Mouse (Mus musculus) adrenal gland, postnatal 4 days (tissue): ENCODE data around the gene Clint1. TPM values are rescaled to one million over a fixed set of nuclear protein-coding genes. Genes with fewer than 3 reads are reported as not detected.
A peak's percentile ranks its signal among the peaks of the same experiment; 100 is the strongest.

Experiments used
- DNase-seq, 2 experiments: peaks; one replicate each; pipeline ENCODE4 v3.0.0; 2021 to 2022; ENCODE audit warnings: low spot score in 2 of 2, mixed read lengths in 2 of 2
- total RNA-seq, 2 experiments: library from RNA; stranded (reverse); gene quantifications; 2 replicates each; pipeline ENCODE4 v1.2.3; 2021

The Clint1 gene
- total RNA-seq, 2 experiments from 2014 or later = 87.3 to 98.2 TPM

DNA sequence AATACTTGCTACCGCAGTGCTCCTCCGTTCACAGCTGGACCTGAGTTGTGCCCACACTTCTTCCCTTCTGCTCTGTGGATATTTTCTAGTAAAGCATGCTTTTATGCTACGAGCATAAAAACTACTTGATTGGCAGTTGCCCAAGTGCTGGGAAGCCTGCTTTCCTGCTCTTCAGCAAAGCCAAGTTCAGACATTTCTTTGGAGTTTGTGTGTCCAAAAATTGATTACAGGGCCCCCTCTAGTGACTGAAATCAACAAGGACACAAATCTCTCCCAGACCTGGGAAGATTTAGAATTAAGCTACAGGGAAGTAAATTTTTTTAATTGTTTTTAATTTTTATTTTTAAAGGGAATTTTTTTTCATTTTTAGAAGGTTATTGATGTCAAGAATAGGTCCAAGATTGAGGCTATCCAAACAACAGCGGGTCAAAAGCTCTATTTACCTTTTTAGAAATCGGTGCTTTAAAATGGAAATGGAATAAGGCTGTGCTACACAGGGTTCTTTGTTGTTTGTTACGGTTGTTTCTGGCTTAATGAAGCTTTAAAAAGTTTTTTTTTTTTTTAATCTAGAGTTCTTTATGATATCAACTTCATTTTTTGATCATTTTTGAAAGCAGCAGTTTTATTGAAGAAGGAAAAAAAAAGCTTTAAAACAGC, 29.3 kb downstream of the Clint1 start:
- peak in 1 of 2 experiments; percentile 10 for DNase-seq

DNA sequence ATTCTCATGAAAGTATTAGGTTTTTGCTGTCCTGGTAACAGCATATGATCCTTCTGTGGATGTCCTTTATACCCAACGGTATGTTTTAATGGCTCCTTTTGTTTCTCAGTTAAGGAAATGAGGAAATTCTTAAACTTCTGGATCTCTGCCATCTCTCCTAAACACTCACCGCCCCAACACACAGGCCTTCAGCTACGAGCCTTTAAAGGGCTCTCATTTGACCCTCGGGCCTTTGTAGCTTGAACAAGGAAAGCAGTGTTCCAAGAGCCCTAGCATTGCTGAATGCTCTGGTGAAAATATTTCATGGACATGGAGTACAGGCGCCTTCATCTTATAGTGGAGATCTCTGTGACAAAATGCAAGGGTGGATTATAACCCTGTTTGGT, 29.8 kb downstream of the Clint1 start:
- no peak for DNase-seq

- DNase-seq = no peak
Measured at GRCm38 (mm10) chr11:45883270-45883931, 31.6 kb downstream of the Clint1 start.

DNA sequence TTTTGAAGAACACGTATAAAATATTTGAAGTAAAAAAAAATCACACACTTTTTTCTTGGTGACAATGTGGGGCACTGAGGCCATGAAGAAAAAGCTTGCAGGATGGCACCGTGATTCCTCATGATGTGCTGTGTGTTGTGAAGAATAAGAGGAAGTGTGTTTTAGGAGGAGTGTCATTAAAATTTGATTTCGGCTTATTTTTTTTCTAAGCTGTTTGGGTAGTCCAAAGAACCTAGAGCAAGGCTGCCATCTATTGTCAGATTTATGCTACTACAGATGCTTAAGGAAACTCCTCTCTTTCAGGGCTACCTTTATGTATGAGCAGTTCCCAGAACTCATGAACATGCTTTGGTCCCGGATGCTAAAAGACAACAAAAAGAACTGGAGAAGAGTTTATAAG, 32.2 kb downstream of the Clint1 start:
- DNase-seq = no peak

DNA sequence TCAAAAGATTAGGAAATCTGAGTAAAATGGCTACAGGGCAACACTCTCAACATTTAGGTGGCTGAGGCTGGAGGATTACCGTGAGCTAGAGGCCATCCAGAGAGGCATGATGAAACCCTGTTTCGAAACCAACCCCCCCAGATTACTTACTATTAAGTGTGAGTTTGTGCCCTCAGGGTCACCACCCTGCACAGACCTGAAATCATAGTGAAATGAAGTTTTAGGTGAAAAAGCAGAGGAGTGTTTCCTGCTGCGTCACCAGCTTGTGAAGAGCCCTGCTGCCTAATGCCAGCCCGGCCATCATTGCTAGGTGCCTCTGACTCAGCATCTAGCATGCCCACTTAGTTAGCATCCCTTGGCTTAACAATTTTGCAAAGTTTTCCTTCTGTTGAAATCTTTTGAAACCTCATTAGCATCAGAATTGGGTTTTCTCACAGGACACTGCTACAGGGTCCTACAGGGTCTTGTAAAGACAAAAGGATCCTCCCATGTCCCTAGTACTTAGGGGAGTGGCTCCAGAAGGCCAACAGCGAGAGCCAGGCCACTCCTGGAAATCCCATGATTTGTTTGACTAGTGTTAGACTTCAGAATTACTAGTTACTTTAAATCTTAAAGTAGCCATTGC, 33.9 kb downstream of the Clint1 start:
- no peak for DNase-seq

- no peak for DNase-seq
Measured at GRCm38 (mm10) chr11:45886596-45886995, 34.7 kb downstream of the Clint1 start.

GRCm38 (mm10) chr11:45888471-45889030, 36.7 kb downstream of the Clint1 start:
- no peak for DNase-seq

GRCm38 (mm10) chr11:45889981-45890380, 38.1 kb downstream of the Clint1 start:
- DNase-seq = no peak

- DNase-seq = no peak
Measured at GRCm38 (mm10) chr11:45890423-45890822, 38.6 kb downstream of the Clint1 start.

DNA sequence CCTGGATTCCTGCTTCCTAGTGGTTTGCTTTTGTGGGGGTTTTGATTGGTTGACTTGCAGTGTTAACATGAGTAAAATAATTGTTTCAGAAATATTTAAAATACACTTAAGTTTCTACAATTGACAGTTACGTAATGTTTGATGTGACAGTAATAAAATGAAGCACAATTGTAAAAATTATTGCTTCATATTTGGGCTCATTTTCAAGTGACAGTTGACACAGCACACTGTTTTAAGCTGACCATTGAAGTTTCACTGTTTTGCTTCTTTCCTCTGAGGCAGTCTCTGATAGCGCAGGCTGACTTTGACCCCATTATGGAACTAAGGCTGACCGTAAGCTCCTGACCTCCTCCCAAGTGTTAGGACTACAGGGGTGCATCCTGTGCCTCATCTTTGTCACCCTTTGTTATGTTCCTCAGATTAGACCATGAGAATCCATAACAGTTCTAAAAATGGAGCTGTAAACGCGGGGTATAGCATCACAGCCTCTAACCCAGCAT, 41.1 kb downstream of the Clint1 start:
- no peak for DNase-seq

DNA sequence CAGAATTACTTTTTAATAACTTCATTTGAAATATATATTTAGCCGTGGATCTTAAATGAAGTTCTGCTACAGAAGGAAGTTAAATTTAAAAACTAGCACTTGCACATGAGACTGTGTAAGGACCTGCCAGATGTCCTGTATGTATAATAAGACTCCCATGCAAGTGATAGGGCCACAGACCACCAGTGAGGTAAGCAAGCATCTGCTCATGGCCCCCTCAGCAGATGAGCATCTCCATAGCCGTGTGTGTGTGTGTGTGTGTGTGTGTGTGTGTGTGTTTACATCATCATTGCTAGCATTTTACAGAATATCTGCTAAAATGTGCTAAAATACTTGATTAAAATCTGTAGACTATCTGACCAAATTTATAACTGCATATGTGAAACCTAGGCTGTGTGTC, 45.5 kb downstream of the Clint1 start:
- DNase-seq = no peak

DNA sequence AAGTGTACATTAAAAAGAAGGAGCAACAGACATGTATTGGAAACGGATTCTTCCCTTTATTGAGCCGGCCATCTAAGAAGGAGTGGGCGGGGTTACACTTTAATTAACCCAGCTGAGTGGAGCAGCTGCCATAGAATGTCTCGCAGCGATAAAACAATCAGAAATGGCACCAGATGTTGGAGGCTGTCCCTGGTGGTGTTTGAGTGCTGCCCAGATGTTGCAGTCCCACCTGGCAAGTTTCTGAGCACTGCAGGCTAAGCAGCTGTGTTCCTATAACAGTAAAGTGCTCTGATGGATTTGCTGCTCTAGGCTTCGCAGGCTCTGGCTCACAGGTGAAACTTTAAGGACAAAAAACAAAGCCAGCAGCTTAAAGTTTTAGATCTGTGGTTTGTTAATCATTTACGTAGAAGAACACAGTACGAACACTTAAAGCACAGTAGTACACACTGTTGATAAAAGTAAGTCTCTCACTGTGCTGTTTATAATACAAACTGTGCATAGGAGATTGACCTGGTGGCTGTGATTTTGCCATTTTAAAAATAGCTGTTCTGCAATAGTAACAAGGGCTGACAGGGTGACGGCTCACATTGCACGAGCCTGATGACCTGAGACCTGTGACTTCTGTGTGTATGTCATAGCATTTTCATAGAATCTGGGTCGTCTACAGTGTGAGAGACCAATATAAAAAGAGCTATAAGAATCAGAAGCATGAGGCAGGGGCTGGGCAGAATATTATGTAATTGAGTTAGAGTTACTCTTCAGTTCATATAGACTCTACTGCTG, 48.6 kb downstream of the Clint1 start:
- DNase-seq = no peak

DNA sequence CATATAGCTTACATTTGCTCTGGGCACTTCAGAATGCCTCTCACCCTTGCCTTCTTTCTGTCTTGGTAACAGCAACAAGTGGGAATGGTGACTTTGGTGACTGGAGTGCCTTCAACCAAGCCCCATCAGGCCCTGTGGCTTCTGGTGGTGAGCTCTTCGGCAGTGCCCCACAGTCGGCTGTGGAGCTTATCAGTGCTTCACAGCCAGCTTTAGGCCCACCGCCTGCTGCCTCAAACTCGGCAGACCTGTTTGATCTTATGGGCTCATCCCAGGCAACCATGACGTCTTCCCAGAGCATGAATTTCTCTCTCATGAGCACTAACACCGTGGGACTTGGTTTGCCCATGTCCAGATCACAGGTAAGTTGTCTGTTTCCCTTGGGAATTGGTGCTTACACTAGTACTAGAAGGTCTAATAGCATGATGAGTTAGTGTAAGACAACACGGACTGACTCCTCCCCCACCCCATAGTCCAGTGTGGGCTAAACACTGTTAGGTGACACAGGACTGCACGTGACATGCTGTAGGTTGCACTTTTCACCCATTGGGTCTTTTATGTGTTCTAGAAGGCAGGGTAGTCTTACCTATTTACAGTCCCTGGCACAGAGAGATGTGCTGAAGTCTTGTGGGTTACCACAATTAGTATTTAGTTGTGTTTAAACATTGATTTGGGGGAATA, 54.4 kb downstream of the Clint1 start:
- no peak for DNase-seq

- DNase-seq = no peak
Measured at GRCm38 (mm10) chr11:45907301-45907700, 55.5 kb downstream of the Clint1 start.

DNA sequence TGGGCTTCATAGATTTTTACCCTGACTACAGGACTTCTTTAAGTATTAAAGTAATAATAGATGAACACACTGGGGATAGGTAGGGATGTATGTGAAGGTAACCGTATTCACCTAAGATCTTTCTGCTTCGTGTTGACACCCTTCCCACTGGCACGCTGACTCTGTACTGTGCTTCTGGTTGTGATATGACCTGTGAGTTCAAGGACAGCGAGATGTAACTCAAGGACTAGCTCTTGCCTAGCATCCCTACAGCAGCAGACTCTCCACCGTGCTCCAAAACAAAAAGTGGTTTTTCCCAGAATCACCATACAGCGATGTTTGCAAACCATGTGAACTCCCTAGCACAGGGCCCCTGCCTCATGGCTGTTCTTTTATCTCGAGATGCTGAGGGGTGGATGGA, 56.2 kb downstream of the Clint1 start:
- DNase-seq = no peak

DNA sequence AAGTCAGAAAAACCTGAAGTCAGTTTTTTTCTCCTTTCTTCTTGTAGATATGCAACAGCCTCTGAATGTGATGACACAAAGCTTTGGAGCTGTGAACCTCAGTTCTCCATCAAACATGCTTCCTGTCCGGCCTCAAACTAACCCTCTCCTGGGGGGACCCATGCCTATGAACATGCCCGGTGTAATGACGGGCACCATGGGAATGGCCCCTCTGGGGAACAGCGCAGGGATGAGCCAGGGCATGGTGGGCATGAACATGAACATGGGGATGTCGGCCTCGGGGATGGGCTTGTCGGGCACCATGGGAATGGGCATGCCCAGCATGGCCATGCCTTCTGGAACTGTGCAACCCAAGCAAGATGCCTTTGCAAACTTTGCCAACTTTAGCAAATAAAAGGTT, 57.0 kb downstream of the Clint1 start:
- no peak for DNase-seq

DNA sequence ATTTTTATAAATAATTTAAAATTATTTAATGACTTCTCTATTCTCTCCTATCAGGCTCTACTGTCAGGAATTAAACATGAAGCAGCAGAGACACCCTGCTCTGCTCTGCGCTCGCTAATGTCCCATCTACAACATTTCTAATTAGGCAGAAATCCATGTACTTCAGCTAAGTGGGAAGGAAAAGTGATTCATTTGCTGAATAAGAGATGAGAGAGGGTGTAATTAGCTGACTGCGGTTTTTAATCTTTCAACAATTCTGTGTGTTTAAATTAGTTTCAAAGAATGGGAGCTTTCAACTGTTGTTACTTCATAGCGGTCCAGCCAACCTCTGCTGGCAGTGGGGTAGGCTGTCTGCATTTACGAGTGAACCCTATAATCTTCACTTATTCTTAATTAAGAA, 58.9 kb downstream of the Clint1 start:
- DNase-seq = no peak

- DNase-seq = no peak
Measured at GRCm38 (mm10) chr11:45916196-45916595, 64.3 kb downstream of the Clint1 start.

DNA sequence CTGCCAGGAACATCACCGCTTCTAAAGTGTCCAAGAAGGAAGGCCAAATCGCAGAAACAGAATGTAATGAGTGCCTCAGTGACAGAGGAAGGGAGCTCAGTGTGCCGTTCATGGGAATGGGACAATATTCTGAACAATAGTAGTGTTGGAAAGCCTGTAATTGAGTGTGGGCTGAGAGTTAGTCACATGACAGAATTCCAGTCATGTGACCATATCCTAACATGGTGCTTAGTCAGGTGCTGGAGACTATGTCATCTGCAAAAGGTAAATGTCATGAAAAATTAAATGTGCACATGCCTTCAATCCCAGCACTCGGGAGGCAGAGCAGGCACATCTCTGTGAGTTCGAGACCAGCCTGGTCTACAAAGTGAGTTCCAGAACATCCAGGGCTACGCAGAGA, 66.2 kb downstream of the Clint1 start:
- no peak for DNase-seq

- no peak for DNase-seq
Measured at GRCm38 (mm10) chr11:45918836-45919235, 67.0 kb downstream of the Clint1 start.

DNA sequence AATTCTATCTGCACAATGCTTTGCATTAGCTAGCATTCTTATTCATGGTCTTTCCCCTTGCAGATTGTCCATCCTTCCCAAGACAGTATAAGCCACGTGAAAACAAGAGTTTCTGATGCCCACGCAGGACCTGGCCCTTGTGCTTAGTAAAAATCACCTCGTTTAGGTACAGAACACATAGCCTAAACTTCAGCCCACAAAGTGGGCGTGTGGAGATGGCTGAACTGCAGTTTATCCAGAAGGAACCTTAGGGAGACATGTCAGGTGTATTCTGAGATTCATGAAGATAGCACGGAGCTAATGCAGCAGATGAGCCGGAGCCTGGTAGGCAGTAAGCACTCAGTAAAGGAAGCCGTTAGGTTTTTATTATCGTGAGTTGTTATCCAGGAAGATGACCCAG, 69.2 kb downstream of the Clint1 start:
- no peak for DNase-seq
